Mouse (Mus musculus) heart, adult 8-10 months (tissue): ENCODE results near the gene Gm49336. TPM values are rescaled to one million over a fixed set of nuclear protein-coding genes. Genes with fewer than 3 reads are reported as not detected.

ENCODE experiments used
- DNase-seq: peaks from one replicate; pipeline ENCODE4 v3.0.0; 2022; ENCODE audit warnings: low spot score
- total RNA-seq, 4 experiments: library from RNA; stranded (reverse); gene quantifications; 2 replicates each; pipeline ENCODE4 v1.2.4; 2022

Gene Gm49336
- 10 to 100 TPM; 25.0 to 32.1 (median 27.8) TPM for total RNA-seq

- DNase-seq: peak; percentile 99
Observed at GRCm38 (mm10) chr14:60251281-60252003, at the start of gene Gm49336, which contains the start of gene Nupl1. TSS of gene Gm49336 (minus strand) at chr14:60251507. TSS of gene Nupl1 (minus strand) at chr14:60251431.

GRCm38 (mm10) chr14:60301024-60301423 is 49.7 kb upstream of the Gm49336 start:
- no peak for DNase-seq

- DNase-seq: no peak
Observed at GRCm38 (mm10) chr14:60300224-60300991, 49.1 kb upstream of the Gm49336 start.

- DNase-seq: no peak
Observed at GRCm38 (mm10) chr14:60295531-60295930, 44.2 kb upstream of the Gm49336 start.

GRCm38 (mm10) chr14:60290363-60290762 is 39.1 kb upstream of the Gm49336 start:
- DNase-seq: no peak

GRCm38 (mm10) chr14:60286194-60286863 is 35.0 kb upstream of the Gm49336 start:
- DNase-seq: no peak

- DNase-seq: no peak
Observed at GRCm38 (mm10) chr14:60275301-60276276, 24.3 kb upstream of the Gm49336 start.

- DNase-seq: no peak
Observed at GRCm38 (mm10) chr14:60273346-60273745, 22.0 kb upstream of the Gm49336 start.

- no peak for DNase-seq
Observed at GRCm38 (mm10) chr14:60269333-60269732, 18.0 kb upstream of the Gm49336 start.

- peak; percentile 96 for DNase-seq
Observed at GRCm38 (mm10) chr14:60264990-60265876, 13.9 kb upstream of the Gm49336 start, which contains the start of gene Mtmr6. TSS of gene Mtmr6 (plus strand) at chr14:60265228.

- DNase-seq: no peak
Observed at GRCm38 (mm10) chr14:60262316-60262715, 11.0 kb upstream of the Gm49336 start.

- no peak for DNase-seq
Observed at GRCm38 (mm10) chr14:60257851-60258250, 6.5 kb upstream of the Gm49336 start.

GRCm38 (mm10) chr14:60257101-60257500 is 5.8 kb upstream of the Gm49336 start:
- DNase-seq: no peak

GRCm38 (mm10) chr14:60256356-60256755 is 5.0 kb upstream of the Gm49336 start:
- DNase-seq: no peak

- no peak for DNase-seq
Observed at GRCm38 (mm10) chr14:60254774-60255173, 3.5 kb upstream of the Gm49336 start.

- no peak for DNase-seq
Observed at GRCm38 (mm10) chr14:60253466-60253865, 2.2 kb upstream of the Gm49336 start.

- DNase-seq: no peak
Observed at GRCm38 (mm10) chr14:60252004-60253000, 995 bp upstream of the Gm49336 start.

- no peak for DNase-seq
Observed at GRCm38 (mm10) chr14:60250879-60251278, 428 bp downstream of the Gm49336 start.

- DNase-seq: no peak
Observed at GRCm38 (mm10) chr14:60250366-60250765, 941 bp downstream of the Gm49336 start.
